Mouse (Mus musculus) lung, embryonic 16.5 days (tissue): ENCODE measurements around the gene Cotl1. TPM values are rescaled to one million over a fixed set of nuclear protein-coding genes. Genes with fewer than 3 reads are reported as not detected.

Experiments used
- polyA plus RNA-seq: library from polyadenylated mRNA; unstranded; fragments of >200 nt; fragmentation: Nextera tagmentation; extraction: Ambion mirVana; gene quantifications from 2 replicates; pipeline ENCODE4 v1.2.1, GENCODE M21; 2015

The Cotl1 gene
- polyA plus RNA-seq, 1 experiment from 2014 or later = 78.4 TPM

Other genes starting within 250 kb of the Cotl1 start
- 10.6 and 10.7 TPM in 2 replicates for gene Taf1c, start 235.3 kb downstream of the Cotl1 start, polyA plus RNA-seq
- not detected in 2 replicates for gene Adad2, start 227.8 kb downstream of the Cotl1 start, polyA plus RNA-seq
- gene Kcng4, start 204.9 kb downstream of the Cotl1 start, polyA plus RNA-seq = 0.10 and 0.13 TPM in 2 replicates
- 10.8 and 13.0 TPM in 2 replicates for gene Wfdc1, start 174.2 kb downstream of the Cotl1 start, polyA plus RNA-seq
- gene Atp2c2, start 140.5 kb downstream of the Cotl1 start, polyA plus RNA-seq = 3.5 and 4.0 TPM in 2 replicates
- 13.9 and 15.3 TPM in 2 replicates for gene Tldc1, start 62.1 kb downstream of the Cotl1 start, polyA plus RNA-seq
- gene Klhl36, start 21.7 kb upstream of the Cotl1 start, polyA plus RNA-seq = 14.5 and 15.0 TPM in 2 replicates
- gene Usp10, start 69.8 kb upstream of the Cotl1 start, polyA plus RNA-seq = 120 and 122 TPM in 2 replicates
- gene Gm20388, start 70.3 kb upstream of the Cotl1 start, polyA plus RNA-seq = 10.3 TPM in 1 of 2 replicates, not detected in the other
- gene Crispld2, start 151.9 kb upstream of the Cotl1 start, polyA plus RNA-seq = 8.4 and 9.3 TPM in 2 replicates